Mouse (Mus musculus) megakaryocyte, embryonic 14.5 days (primary cell): ENCODE data around the gene Ino80e.

Experiments used
- FLI1 ChIP-seq: IDR thresholded peaks from 2 replicates; pipeline ENCODE4 v1.6.1; 2012; ENCODE audit warnings: low read length, inconsistent platforms, mixed read lengths
- GATA1 ChIP-seq: IDR thresholded peaks from 3 replicates; pipeline ENCODE4 v1.6.1; 2012; ENCODE audit warnings: mixed read lengths, low read length, inconsistent platforms, borderline replicate concordance

DNA sequence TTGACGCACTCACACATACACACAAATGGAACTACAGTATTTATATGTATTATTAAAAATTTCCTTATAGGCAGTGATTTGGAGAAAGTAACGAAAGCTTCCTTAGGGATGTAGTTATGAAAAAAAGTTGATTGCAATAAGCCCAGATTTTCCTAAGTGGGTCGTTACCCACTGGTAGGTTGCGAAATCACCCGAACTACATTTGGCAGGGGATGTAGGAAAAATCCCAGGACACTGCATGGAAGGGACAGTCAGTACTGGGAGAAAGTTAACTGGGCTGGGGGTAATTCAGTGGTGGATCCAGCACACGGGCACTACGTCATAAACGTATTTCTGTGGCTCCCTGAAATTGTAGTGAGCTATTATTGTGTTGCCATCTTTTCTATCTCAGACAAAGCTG, 45.7 kb downstream of the Ino80e start:
- TF ChIP-seq FLI1 (no peak), GATA1 (no peak)
